Mouse (Mus musculus): ENCODE results near the gene Pgpep1l.
A peak's percentile ranks its signal among the peaks of the same experiment; 100 is the strongest.

Gene Pgpep1l

DNA sequence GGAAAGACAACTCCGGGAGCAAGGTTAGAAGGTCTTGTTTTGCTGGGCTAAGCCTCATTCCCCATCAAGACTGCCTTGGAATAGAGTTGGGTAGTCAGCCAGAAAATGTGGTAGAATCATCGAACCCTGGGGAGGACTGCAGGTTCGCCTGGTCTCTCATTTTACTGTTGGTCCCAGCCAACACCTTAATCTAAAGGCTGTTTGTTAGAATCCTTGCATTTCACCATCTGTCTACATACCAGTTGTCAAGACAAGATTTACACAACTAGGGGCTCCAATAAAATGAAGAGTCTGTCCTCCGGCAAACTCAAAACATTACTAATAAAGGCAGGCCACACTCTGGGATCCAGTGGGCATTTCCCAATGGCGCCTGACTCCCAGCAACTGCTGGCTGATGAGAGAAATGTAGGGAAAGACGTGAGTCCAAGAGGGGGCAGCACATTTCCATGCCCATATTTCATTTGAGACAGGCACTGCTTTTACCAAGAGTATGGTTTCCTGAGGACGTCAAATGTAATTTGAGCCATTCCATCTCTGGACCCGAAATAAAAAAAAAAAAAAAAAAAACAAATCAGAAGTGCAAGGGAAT lies 1.3 kb downstream of the Pgpep1l start:
- DNase-seq (ENCODE audit: low spot score in 2 of 2) = no peak

DNA sequence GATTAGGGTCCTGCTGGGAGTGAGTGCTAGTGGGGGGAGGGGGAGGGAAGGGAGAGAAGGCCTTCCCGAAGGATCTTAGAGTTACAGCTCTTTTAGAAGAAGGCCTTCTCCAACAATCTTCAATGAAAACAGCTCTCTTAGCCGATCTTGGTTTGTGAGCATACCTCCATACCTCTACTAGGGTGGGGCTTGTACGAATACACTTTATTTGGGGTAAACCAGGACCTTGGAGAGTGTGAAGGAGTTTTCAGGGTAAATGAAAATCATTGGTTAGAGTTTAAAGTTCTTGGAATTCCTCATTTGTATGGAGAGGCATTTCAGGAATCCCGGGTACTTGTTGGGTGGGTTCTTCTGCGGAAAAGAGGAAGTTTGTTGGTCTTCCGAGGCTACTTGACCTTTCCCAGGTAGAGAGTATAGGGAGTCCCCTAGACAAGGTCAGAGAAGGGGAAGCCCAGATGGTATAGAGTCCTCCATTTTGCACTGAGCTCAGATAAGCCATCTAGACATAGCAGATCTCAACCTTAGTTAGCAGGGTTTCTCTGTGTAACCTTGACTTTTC lies 4.4 kb downstream of the Pgpep1l start:
- DNase-seq (ENCODE audit: low spot score in 2 of 2) = no peak

DNA sequence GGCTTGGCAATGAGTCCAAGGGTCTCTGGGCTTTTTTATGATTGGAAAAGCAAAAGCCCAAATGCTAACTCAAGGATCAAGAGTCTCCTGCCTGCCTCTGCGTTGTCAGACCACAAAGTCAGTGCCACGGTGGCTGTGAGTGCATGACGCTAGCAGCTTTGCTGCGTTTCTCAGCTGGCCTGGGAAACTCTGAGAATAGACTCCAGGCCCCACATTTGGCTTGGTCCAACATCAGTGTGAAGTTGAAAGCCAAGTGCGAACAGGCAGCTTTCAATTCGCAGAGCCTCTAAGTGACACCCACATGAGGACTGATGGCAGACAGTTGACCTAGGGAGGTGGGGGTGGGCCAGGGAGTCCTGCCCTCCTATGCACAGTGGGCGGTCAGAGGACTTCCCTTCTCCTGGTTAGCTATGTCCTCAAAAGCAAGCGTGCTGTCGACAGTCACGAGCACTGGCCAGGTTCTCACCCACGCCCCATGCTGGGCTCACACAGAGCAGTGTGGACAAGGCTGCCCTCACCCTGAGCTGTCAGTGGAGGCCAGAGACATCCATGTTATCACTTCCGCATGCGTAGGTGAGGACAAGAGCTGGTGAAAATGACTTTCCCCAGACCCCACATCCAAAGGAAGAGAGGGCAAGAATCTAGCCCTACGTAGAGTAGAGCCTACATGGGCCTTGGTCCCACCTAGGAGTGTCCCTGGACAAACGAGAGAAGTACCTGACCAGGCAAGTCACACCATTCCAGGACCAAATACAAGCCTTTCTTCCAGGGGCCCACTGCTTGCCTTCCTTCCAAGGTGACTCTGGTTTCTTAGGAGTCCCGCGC lies 5.5 kb downstream of the Pgpep1l start:
- no peak for DNase-seq (ENCODE audit: low spot score in 2 of 2)

DNA sequence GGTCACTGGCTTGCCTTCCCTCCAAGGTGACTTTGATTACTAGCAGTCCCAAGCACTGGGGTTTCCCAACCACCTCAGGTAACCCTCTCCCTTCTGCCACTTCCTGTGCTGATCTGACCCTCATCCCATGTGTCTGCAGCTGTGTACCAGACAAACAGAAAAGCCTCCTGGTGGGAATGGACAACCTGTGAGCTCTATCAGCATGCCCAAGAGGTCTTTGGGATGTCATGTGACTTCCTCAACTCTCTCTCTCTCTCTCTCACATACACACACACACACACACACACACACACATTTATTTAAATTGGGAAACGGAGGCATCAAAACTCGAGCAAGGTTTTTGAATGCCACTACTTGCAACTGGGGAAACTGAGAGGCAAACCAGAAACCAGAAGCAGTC lies 6.3 kb downstream of the Pgpep1l start:
- no peak for DNase-seq (ENCODE audit: low spot score in 2 of 2)

DNA sequence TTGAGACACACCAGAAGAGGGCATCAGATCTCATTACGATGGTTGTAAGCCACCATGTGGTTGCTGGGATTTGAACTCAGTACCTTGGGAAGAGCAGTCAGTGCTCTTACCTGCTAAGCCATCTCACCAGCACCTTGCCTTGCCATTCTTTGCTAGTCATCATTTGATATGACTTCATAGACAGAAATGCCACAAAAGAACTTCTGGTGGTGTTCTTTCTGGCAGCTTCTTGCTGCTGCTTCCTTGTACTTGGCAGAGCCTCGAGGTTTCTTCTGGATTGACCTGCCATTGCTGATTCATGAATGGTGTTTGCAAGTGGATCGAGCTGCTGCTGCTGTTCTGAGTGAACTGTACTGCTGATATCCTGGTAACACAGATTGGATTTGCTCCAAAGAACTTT lies 13.1 kb downstream of the Pgpep1l start:
- no peak for DNase-seq (ENCODE audit: low spot score in 2 of 2)

DNA sequence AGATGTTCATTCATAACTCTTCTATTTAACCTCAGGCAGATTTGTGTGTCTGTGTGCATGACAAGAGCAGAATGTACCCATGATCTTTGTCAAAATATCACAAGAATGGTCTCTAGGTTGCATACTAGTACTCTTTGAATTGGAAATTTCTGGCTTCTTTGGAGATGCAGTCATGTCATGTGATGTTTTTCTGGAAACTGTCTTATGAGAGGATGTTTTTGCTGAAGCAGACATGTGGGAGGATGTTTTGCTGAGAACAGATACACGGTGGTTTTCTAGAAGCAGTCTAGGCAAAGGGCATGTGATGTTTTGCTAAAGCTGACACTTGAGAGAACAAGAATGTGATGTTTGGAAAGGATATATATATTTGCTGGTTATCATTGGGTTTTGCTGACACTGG lies 13.6 kb downstream of the Pgpep1l start:
- no peak for DNase-seq (ENCODE audit: low spot score in 2 of 2)

DNA sequence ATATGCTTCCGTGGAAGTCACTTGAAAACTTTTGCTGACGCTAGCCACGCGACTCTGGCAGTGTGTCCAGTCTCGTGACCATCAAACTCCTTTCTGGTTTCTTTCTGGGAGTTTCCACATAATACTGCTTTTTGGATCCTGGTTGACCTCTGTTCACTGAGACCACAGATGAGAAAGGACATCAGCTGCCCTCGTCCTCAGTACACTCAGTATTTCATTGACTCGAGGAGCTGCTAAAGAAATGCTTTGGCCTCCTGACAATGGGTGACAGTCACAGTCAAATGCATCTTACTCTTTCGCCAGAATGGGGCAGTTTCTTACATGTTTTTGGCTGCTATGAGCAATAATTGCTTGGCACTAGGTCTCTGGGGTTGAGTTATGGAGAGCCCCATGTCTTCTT lies 17.8 kb downstream of the Pgpep1l start:
- DNase-seq (ENCODE audit: low spot score in 2 of 2) = no peak

DNA sequence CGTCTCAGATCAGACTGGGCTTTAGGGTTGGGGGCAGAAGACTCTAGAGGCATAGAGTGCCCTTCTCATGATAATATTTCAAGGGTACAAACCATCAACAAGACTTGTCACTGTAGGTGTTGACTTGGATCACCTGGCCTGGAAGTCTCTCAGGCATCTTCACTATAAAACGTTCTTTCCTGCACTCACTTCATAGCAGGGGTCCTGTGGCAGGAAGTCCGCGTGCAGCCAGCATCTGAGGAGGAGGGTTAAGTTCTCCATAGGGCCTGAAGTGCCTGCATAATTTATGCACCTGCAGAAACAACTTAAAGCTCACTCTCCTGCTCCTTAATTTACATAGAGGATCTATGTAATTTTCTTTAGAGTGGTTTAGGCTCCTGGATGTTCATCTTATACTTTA lies 18.4 kb downstream of the Pgpep1l start:
- no peak for DNase-seq (ENCODE audit: low spot score in 2 of 2)

DNA sequence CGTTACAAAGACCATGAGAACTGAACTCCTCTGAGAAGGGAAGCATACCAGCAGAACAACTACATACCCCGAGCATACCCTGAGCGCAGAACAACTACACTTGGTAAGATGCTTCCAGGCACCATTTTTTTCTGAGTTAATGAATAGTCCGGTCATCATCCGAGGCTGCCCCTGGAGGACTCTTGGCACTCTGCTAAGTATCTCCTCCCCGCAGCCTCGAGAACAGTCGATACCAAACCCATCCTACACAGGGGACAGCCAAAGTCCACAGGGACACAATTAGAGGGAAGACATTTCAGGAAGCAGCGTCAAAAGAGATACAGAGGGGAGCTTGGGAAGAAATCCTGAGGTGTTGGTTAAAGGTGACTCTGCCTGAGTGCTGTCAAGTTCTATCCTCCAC lies 22.8 kb downstream of the Pgpep1l start:
- DNase-seq (ENCODE audit: low spot score in 2 of 2) = no peak

DNA sequence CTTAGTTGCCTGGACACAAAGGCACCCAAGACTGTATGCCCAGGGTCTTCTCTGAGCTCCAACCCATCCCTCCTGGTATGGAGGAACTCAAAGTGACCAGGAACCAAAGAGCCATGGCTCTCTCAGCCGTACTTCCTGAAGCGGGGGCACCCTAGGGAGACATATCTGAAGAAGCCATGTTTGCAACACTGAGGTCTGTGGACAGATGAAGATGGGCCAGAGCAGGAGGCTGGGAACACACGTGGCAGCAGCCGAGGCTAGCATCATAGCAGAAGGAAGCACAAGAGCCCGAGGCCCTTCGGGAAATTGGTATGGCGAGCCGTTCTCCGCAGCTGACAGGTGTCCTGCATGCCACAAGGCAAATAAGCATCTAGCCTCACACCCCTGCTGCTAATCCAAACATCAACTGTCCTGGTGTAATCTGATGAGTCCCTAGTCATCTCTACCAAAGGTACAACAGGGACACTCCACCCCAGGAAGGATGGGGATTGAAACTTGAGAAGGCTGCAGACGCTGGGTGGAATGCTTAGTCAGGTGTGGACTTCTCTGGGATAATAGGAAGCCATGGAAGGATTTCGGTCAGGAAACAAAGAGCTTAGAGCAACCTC lies 24.7 kb downstream of the Pgpep1l start:
- DNase-seq (ENCODE audit: low spot score in 2 of 2) = no peak

DNA sequence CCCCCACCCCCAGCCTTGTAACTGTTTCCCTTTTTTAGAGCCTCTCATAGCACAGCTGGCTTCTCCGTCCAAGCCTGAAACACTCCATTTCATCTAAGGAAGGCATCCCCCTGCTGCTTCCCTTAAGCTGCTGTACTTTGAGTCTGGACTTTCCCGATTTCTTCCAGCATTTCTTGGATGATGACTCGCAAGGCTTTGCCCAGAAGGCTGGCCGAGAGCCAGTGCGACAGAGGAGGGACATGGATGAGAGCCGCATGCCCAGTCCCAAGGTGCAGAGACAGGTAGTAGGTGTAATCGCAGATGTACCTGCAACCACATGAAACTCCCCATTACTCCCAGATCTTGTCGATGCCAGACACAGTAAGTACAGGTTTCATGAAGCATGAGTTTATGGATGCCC lies 27.2 kb downstream of the Pgpep1l start:
- DNase-seq (ENCODE audit: low spot score in 2 of 2) = no peak

DNA sequence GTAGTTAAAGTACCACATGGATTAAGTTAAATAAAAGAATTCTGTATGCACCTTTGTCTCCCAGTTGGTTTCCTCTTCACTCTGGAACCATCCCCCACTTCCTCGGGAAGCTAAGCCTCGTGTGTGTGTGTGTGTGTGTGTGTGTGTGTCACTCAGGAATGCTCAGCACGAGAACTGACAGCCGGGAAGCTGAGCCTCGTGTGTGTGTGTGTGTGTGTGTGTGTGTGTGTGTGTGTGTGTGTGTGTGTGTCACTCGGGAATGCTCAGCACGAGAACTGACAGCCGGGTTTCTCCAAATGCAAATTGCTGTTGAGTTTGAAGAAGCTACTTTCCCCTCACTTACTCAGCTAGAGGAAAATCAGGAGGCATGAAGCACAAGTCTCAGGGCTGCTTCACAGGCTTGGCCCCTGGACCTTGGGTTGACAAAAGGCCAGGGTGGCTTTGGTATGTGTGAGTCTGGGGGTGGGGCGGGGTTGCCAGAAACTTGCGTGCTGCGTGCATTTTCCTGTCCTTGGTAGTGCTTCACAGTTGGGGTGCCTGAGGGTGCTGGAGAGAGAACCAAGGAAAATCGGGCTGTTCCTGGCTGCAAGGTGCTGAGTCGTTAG lies 30.3 kb downstream of the Pgpep1l start:
- no peak for DNase-seq (ENCODE audit: low spot score in 2 of 2)

DNA sequence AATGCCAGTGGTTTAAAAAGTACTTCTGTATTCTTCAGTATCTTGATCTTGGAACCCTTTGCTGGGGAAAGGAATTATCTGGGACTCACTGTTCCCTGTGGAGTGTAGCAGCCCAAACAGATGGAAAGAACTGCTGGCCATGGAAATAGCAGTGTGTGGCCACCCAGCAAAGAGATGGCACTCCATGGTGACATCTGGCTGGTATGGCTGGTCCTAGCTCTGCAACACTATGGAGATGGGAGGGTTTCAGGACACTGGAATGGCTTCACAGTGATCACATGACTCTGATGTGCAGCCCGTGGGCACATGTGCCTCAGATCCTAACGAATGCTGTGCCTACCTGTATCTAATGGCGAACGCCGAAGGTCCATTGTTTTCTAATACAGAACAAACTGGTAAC lies 31.5 kb downstream of the Pgpep1l start:
- no peak for DNase-seq (ENCODE audit: low spot score in 2 of 2)

DNA sequence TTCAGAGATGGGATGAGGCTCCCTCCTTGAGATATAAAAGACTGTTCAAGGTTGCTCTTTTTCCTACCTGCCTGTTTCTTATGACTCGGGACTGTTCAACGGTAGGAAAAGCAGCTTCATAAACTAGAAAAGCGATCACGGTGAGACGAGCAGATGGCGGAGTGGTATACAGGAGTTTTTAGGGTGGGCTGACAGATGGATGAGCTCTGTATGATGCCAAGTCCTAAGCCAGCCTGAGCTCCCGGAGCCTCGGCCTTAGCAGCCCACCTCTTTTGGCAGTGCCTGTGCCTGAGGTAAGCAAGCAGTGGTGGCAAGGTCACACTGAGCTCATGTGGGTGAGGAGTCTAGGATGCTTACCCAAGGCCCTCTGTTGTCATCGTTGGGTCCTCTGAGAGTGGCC lies 33.2 kb downstream of the Pgpep1l start:
- no peak for DNase-seq (ENCODE audit: low spot score in 2 of 2)

DNA sequence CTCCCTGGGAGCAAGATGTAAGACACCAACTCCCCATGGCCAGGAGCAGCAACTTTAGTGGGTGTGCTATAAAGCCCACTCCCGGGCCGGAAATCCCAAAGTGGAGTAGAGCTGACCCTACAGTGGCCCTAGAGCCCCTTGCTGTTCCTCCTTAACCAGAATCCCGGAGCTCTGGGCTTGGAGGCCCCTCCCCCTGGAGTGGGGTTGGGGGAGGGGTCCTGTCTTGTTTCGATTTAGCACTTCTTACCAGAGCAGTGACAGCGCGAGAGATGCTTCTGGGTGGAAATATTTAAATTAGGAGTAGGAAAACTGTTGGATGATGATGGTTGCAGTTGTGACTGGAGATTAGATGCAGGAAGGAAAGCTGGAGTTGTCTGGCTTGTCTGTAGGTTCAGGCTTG lies 35.5 kb downstream of the Pgpep1l start:
- DNase-seq (ENCODE audit: low spot score in 2 of 2) = no peak

DNA sequence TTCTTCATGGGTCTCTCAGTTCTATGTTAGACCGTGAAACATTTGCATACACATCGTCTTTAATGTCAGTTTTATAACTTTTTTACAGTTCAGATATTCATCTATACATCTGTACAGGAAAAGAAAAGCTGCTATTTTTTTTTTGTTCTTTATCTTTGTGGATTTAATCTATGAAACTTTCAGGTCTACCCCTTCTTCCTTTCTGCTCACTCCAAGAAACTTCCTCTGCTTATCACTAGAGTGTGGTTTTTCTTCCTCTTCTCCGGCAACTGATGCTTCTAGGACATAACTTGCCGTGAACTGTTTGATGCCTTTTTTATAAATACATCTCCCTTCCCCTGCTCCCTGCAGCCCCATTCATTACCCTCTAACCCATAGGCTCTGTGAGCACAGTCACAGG lies 36.4 kb downstream of the Pgpep1l start:
- no peak for DNase-seq (ENCODE audit: low spot score in 2 of 2)

DNA sequence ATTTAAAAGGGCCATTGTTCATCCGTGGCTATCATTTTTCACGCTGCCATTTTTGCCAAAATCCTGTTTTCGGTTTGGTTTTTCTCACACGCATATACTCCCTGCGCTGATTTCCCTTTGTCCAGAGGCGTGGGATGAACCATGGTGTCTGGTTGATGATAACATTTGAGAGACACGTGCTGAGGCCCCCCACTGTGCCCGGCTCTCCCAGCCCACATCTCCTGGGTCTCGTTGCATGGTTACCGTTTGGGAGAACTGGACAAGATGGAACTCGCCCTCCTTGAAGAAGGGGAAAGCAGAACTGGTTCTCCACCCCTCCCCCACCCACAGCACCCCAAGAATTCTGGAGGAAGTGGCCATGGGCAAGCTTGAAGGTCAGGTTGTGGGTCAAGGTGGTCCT lies 37.0 kb downstream of the Pgpep1l start:
- DNase-seq (ENCODE audit: low spot score in 2 of 2) = no peak

DNA sequence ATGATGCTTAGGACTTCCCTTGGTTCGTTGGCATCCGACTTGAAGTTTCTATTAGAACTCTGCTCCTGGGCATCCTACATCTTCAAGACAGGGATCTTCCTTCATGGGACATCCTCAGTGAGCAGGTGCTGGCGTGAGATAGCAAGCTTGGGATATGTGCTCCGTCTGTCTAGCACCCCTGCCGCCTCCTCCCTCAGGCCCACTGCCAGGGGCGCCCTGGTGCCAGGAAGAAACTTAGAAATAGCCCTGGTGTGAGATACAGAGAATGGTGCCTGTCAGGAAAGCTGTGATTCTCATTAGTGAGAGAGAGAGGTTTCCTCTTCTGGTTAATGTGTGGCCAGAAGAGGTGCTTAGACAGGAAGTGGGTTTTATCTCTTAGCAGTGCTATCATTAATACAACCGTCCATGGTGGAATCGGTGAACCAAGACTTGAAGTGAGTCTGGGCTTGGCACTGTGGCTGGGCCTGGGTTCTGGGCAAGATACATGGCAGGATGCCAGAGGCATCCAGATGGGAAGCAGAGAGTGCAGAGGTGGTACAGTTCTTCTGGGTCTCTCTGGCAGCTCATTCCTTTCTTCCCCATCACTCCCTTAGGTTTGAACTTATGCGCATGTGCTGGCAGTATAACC lies 38.5 kb downstream of the Pgpep1l start:
- DNase-seq (ENCODE audit: low spot score in 2 of 2) = no peak

DNA sequence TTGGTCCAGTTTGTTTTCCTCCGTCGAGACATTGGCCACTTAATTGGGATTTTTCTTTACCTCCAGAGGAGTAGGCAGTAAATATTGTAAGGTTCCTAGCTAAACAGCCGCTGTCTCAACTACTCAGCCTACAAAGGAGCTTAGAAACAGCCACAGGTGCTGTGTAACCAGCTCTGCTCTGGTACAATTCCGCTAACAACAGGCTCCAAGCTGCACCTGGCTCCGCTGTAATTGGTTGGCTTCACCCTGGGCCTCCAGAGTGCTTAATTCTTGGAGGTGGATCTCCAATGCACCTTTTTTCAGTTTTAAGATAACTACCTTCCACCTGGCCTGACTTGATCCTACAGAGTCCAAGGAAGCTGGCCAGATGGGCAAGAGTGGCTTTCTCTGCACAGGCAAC lies 40.0 kb downstream of the Pgpep1l start:
- DNase-seq (ENCODE audit: low spot score in 2 of 2) = no peak

DNA sequence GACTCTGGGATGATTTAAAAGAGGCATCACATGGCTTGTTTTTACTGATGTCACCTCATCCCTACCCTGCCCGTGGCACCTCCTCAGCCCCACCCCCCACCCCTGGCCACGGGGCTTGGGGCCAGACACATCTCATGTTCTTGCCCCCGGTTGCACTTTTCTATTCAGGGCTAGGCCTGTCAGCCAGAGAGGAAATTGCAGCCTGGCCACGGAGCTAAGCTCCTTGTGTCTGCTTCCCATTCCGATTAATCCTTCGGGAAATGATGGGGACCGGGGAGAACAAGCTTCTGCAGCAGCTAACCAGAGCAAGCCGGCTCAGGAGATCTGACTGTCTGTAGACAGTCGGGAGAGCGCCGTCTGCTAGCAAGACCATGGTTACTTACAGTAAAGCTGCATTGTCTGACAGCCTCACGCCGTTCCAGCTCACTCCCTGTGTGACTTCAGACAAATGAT lies 40.7 kb downstream of the Pgpep1l start:
- no peak for DNase-seq (ENCODE audit: low spot score in 2 of 2)

DNA sequence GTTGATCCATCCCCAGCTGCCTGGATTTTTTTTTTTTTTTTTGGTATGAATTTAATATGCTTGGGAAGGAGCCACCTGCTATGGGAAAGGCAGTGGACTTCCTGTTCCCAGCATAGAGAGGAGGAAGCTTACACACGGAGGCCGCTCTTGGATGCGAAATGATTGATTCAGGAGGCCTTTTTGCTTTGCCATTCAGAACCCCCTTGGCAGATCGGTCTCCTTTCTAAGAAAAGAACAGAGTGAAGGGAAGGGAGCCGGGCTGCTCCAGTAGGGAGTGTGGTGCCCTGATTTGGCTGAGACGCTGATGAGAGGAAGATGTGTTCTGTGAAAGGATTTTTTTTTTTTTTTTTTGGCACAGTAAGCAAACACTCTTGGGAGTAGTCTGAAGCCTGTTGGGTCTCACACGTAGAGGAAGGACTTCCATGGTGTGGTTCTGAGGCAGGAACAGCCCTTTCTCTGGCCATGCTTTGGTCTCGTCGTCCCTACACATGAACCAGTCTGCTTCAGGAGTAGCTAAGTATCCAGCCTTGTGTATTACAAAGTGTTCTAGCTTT lies 42.3 kb downstream of the Pgpep1l start:
- DNase-seq (ENCODE audit: low spot score in 2 of 2) = peak in 1 of 2 experiments; percentile 44

DNA sequence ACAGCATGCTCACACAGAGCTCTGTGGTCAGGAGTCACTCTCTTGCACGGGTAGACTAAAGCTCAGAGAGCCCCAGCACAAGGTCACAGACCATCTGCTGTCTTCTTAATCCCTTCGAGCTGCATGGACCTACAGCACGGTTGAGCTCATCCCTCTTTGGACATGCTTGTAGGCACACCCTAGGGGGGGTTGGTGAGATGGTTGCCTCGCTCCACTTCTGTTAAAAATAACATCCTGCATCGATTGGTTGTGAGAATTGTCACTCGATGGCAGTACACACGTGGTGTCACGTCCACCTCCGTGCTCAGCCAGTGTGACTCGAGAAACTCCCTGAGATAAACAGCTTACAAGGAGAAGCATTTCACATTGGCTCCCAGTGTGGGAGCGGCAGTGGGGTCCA lies 45.2 kb downstream of the Pgpep1l start:
- no peak for DNase-seq (ENCODE audit: low spot score in 2 of 2)

All from frontal cortex, postnatal 10 days (tissue).